Mouse (Mus musculus): ENCODE data around the gene Itga3.
A peak's percentile ranks its signal among the peaks of the same experiment; 100 is the strongest.

Gene Itga3

GRCm38 (mm10) chr11:95002705-95003104, 73.9 kb downstream of the Itga3 start:
- DNase-seq = no peak

- no peak for DNase-seq
Measured at GRCm38 (mm10) chr11:95001584-95002347, 74.8 kb downstream of the Itga3 start.

- DNase-seq = peak; percentile 86 to 87
Measured at GRCm38 (mm10) chr11:95001058-95001457, 75.5 kb downstream of the Itga3 start.

DNA sequence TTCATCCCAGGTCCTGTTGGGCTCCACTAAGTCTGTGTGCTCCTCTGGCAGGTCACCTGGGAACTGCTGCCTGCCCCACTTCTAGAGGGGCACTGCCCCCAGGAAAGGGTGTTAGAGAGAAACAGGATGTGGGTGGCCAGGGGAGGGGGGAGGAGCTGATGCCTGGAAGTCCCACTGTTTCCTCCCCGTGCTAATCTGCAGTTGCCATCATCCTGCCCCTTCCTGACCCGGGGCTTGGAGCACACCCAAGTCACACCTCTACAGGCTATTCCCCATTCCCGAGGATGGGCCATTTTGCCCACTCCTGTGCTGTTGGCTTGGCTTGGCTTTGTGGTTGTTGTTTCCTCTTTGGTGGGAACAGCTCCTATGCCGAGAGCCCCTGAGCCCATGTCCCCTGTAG, 76.1 kb downstream of the Itga3 start:
- DNase-seq = no peak

- no peak for DNase-seq
Measured at GRCm38 (mm10) chr11:95000128-95000527, 76.5 kb downstream of the Itga3 start.

GRCm38 (mm10) chr11:94998041-94998531, 78.5 kb downstream of the Itga3 start:
- no peak for DNase-seq

- DNase-seq = no peak
Measured at GRCm38 (mm10) chr11:94997596-94997995, 79.0 kb downstream of the Itga3 start.

DNA sequence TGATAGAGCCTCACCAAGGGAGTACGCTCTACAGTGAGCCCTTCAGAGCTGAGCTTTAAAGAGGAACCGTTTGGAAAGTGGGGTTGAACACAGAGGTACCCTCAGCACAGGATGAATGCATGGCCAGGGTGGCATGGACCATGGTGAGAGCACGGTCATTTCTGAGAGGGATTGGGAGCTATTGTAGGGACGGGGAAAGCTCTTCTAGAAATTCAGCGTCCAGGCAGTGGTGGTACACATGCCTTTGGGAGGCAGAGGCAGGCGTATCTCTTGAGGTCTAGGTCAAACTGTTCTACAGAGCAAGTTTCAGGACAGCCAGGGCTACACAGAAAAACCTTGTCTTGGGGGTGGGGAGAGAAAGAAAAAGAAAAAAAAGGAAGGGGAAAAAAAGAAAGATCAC, 79.6 kb downstream of the Itga3 start:
- no peak for DNase-seq

GRCm38 (mm10) chr11:94996101-94996500, 80.5 kb downstream of the Itga3 start:
- DNase-seq = no peak

- DNase-seq = no peak
Measured at GRCm38 (mm10) chr11:94994947-94995772, 81.4 kb downstream of the Itga3 start.

Measured in cerebellum, postnatal 36 days (tissue).